ENCODE assay signal across 11 mouse cellular contexts in the genomic region with DNA sequence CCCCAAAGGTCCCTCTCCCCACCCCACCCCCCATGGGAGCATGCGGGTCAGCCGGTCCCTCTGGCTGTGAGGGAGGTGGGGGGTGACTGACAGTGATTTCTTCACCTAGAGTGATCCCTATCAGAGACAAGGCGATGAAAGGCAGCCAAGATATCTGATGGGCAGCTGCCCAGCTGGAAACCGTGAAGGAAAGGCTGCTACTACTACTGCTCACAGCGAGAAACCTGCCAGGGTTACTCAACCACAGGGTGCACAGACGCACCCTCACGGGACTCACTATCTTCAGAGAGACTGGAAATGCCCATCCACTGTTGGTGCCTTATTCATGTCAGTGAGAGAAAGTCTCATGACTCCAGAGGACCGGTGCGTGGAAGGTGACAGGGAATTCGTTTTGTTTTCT. TPM values are rescaled to one million over a fixed set of nuclear protein-coding genes. Genes with fewer than 3 reads are reported as not detected.
DNase-seq lines count a peak whose midpoint lies in the region; ATAC-seq and TF ChIP-seq lines count a peak whose summit lies in the region.
"Had no signal": no experiment of that assay in that cellular context is flagged by ENCODE, and none has a peak within 500 bp of the region (broad histone marks: within the 10 kb centered on the region; RNA-seq: fewer than 3 reads in every experiment).

No protein-coding gene starts in this region.

- no peak overlapping the region for H3K4me3 ChIP-seq in lung, embryonic 14.5 days (ENCODE audit: low read depth, low read length)
- H3K4me3 ChIP-seq in ES-E14 (ENCODE audit: insufficient read depth in 1 of 2, low read depth in 1 of 2, low read length in 2 of 2, poor library complexity in 1 of 2, severe bottlenecking in 1 of 2) (peak overlapping the region; percentile 40 to 58; a peak in 3 of 4 replicates), myocyte (no peak overlapping the region)
- H3K4me3 ChIP-seq in forebrain, embryonic 15.5 days, result no peak overlapping the region

- H3K4me1 ChIP-seq in lung, embryonic 14.5 days (ENCODE audit: insufficient read depth), result peaks cover 16% of the 10 kb centered on the region
- peaks cover 5 to 12% of the 10 kb centered on the region in 2 experiments; a peak in 3 of 4 replicates for H3K4me1 ChIP-seq in ES-E14 (ENCODE audit: control insufficient read depth in 2 of 2, insufficient read depth in 2 of 2, low read length in 2 of 2, poor library complexity in 1 of 2)
- peaks cover 28% of the 10 kb centered on the region for H3K4me1 ChIP-seq in forebrain, embryonic 15.5 days

- TF ChIP-seq POLR2A in myocyte (IDR thresholded peaks at IDR 0.05; ENCODE audit: insufficient read length, low read depth), result no peak

- H3K9ac ChIP-seq in lung, embryonic 14.5 days, result no peak overlapping the region
- H3K9ac ChIP-seq in ES-E14 (ENCODE audit: insufficient read depth, low read depth, low read length, poor library complexity, severe bottlenecking), result peak overlapping the region; percentile 40
- no peak overlapping the region for H3K9ac ChIP-seq in forebrain, embryonic 15.5 days (replicated peaks)

- TF ChIP-seq CTCF in lung, embryonic 14.5 days (IDR thresholded peaks at IDR 0.05; ENCODE audit: low read depth), result no peak

- H3K9me3 ChIP-seq in lung, embryonic 14.5 days (ENCODE audit: low read depth, low read length), result no peaks in the 10 kb centered on the region
- H3K9me3 ChIP-seq in ES-E14 (ENCODE audit: control insufficient read depth, insufficient read depth, low read depth, low read length), result no peaks in the 10 kb centered on the region
- no peaks in the 10 kb centered on the region for H3K9me3 ChIP-seq in forebrain, embryonic 15.5 days
- H3K9me3 ChIP-seq: liver, embryonic 13.5 days had no signal

- no peak overlapping the region for H3ac ChIP-seq in myocyte (ENCODE audit: control insufficient read depth, insufficient read length)

- no peak for ATAC-seq in lung, embryonic 14.5 days (ENCODE audit: insufficient read depth)
- ATAC-seq in forebrain, embryonic 15.5 days (replicated peaks), result no peak

- peaks cover 41% of the 10 kb centered on the region for H3K27me3 ChIP-seq in lung, embryonic 14.5 days (ENCODE audit: insufficient read depth, low read length)
- H3K27me3 ChIP-seq in myocyte (ENCODE audit: control insufficient read depth, insufficient read depth, insufficient read length), result no peaks in the 10 kb centered on the region
- H3K27me3 ChIP-seq in forebrain, embryonic 15.5 days, result peaks cover 59% of the 10 kb centered on the region

- 40% methylated on average over 10 of the region's 10 CpGs for WGBS in lung, embryonic 14.5 days
- 19% methylated on average over 10 of the region's 10 CpGs for WGBS in forebrain, embryonic 15.5 days

- no peaks in the 10 kb centered on the region for H3K36me3 ChIP-seq in lung, embryonic 14.5 days (ENCODE audit: insufficient read depth)
- H3K36me3 ChIP-seq in ES-E14 (ENCODE audit: control insufficient read depth, insufficient read depth, low read length, poor library complexity, severe bottlenecking), result peaks cover 3% of the 10 kb centered on the region; the same call in 1 of the 2 replicates
- H3K36me3 ChIP-seq in myocyte (ENCODE audit: control insufficient read depth, insufficient read depth), result no peaks in the 10 kb centered on the region
- no peaks in the 10 kb centered on the region for H3K36me3 ChIP-seq in forebrain, embryonic 15.5 days
- H3K36me3 ChIP-seq: liver, embryonic 13.5 days had no signal

- H3K4me2 ChIP-seq in lung, embryonic 14.5 days, result peak overlapping the region; percentile 61; the same call in 1 of the 2 replicates
- H3K4me2 ChIP-seq in myocyte (ENCODE audit: low read depth), result peak overlapping the region; percentile 96
- no peak overlapping the region for H3K4me2 ChIP-seq in forebrain, embryonic 15.5 days (replicated peaks)

- in situ Hi-C loops in ES-E14 (cut with MboI; ENCODE audit: low sequenced_read_pairs in 2 of 2, unreplicated experiment in 2 of 2), result no loop called here

- no peak overlapping the region for H3K27ac ChIP-seq in lung, embryonic 14.5 days (ENCODE audit: low read depth)
- H3K27ac ChIP-seq in ES-E14 (ENCODE audit: insufficient read depth, low read depth, low read length, poor library complexity, severe bottlenecking), result peak overlapping the region; percentile 91
- no peak overlapping the region for H3K27ac ChIP-seq in forebrain, embryonic 15.5 days (replicated peaks)

- H3K79me2 ChIP-seq in myocyte (ENCODE audit: control insufficient read depth, insufficient read depth), result no peaks in the 10 kb centered on the region

- DNase-seq in cerebellum, adult 9-10 months, result peak; percentile 35
- DNase-seq in cerebellum, adult 11 months, result no peak
- DNase-seq in lung, embryonic 14.5 days, result no peak
- no peak for DNase-seq in lung, postnatal 4 days
- no peak for DNase-seq in ES-E14 (ENCODE audit: low read depth, low spot score)
- DNase-seq in frontal cortex, postnatal 25 days (ENCODE audit: low spot score in 2 of 2), result no peak
- DNase-seq: cerebellum, adult 8-10 months; liver, embryonic 13.5 days; thymus, postnatal 4 days had no signal

TF ChIP-seq in ES-E14, 5 proteins besides CTCF, POLR2A, EP300 and RAD21:
- no peak for TF ChIP-seq MAFK (IDR thresholded peaks at IDR 0.05; ENCODE audit: insufficient read depth, low read depth, low read length)
- TF ChIP-seq CHD2 (IDR thresholded peaks at IDR 0.05; ENCODE audit: low read depth, low read length), result no peak
- TF ChIP-seq HCFC1 (IDR thresholded peaks at IDR 0.05; ENCODE audit: borderline replicate concordance, insufficient read depth, low read length), result no peak
- TF ChIP-seq ZC3H11A (IDR thresholded peaks at IDR 0.05; ENCODE audit: borderline replicate concordance, low read depth, low read length), result no peak
- TF ChIP-seq ZNF384 (IDR thresholded peaks at IDR 0.05; ENCODE audit: low read depth, low read length), result no peak

TF ChIP-seq in myocyte, 11 proteins besides CTCF, POLR2A, EP300 and RAD21:
- TF ChIP-seq TCF12 (IDR thresholded peaks at IDR 0.05; ENCODE audit: insufficient read depth, poor library complexity, severe bottlenecking) (no peak), CEBPB (IDR thresholded peaks at IDR 0.05; ENCODE audit: insufficient read depth, poor library complexity, severe bottlenecking) (no peak), USF1 (IDR thresholded peaks at IDR 0.05; ENCODE audit: low read depth) (no peak), TCF3 (IDR thresholded peaks at IDR 0.05; ENCODE audit: insufficient read length, low read depth) (no peak), MAX (IDR thresholded peaks at IDR 0.05; ENCODE audit: low read depth) (no peak), MYOD1 (IDR thresholded peaks at IDR 0.05; ENCODE audit: control insufficient read depth in 1 of 3, insufficient read length in 2 of 3, low read depth in 2 of 3) (no peak), E2F4 (IDR thresholded peaks at IDR 0.05; ENCODE audit: insufficient read depth) (no peak), REST (IDR thresholded peaks at IDR 0.05; ENCODE audit: insufficient read depth, insufficient read length) (no peak), POLR2AphosphoS2 (IDR thresholded peaks at IDR 0.05; ENCODE audit: insufficient read length, low read depth) (no peak), MYOG (IDR thresholded peaks at IDR 0.05; ENCODE audit: control insufficient read depth in 1 of 3, insufficient read depth in 1 of 3, insufficient read length in 2 of 3, low read depth in 2 of 3) (no peak), SRF (IDR thresholded peaks at IDR 0.05; ENCODE audit: control insufficient read depth, insufficient read length, low read depth) (no peak)

RNA-seq across cellular contexts. Expression of a gene that starts 4.8 kb away (rescaled TPM):
- 24.5 and 30.2 TPM in 2 replicates for polyA plus RNA-seq in lung, embryonic 14.5 days (2014; fragmentation: Nextera tagmentation; extraction: Ambion mirVana)
- 16.5 and 22.2 TPM in 2 replicates for total RNA-seq in ES-E14 (2012; rRNA removed)
- polyA plus RNA-seq in myocyte (2012; fragmentation: generic; extraction: Trizol), result 22.4 TPM
- polyA plus RNA-seq in forebrain, embryonic 15.5 days (2015; fragmentation: Nextera tagmentation; extraction: Ambion mirVana), result 16.0 and 17.2 TPM in 2 replicates

RNA-seq across cellular contexts. Expression of a gene that starts 11.8 kb away (rescaled TPM):
- polyA plus RNA-seq in lung, embryonic 14.5 days (2014; fragmentation: Nextera tagmentation; extraction: Ambion mirVana), result 0.22 and 0.43 TPM in 2 replicates
- total RNA-seq in ES-E14 (2012; rRNA removed), result 3.2 and 5.0 TPM in 2 replicates
- polyA plus RNA-seq in myocyte (2012; fragmentation: generic; extraction: Trizol), result 6.0 TPM
- polyA plus RNA-seq in forebrain, embryonic 15.5 days (2015; fragmentation: Nextera tagmentation; extraction: Ambion mirVana), result 0.10 and 0.43 TPM in 2 replicates

RNA-seq across cellular contexts. Expression of a gene that starts 16.2 kb away (rescaled TPM):
- 1.1 and 1.5 TPM in 2 replicates for polyA plus RNA-seq in lung, embryonic 14.5 days (2014; fragmentation: Nextera tagmentation; extraction: Ambion mirVana)
- total RNA-seq in ES-E14 (2012; rRNA removed), result 0.42 and 0.54 TPM in 2 replicates
- 1.4 TPM for polyA plus RNA-seq in myocyte (2012; fragmentation: generic; extraction: Trizol)
- 2.9 and 4.6 TPM in 2 replicates for polyA plus RNA-seq in forebrain, embryonic 15.5 days (2015; fragmentation: Nextera tagmentation; extraction: Ambion mirVana)

RNA-seq across cellular contexts. Expression of a gene that starts 16.4 kb away (rescaled TPM):
- polyA plus RNA-seq in lung, embryonic 14.5 days (2014; fragmentation: Nextera tagmentation; extraction: Ambion mirVana), result 84.5 and 85.5 TPM in 2 replicates
- total RNA-seq in ES-E14 (2012; rRNA removed), result 55.3 and 70.3 TPM in 2 replicates
- polyA plus RNA-seq in myocyte (2012; fragmentation: generic; extraction: Trizol), result 66.0 TPM
- 57.0 and 58.4 TPM in 2 replicates for polyA plus RNA-seq in forebrain, embryonic 15.5 days (2015; fragmentation: Nextera tagmentation; extraction: Ambion mirVana)

RNA-seq across cellular contexts. Expression of a gene that starts 25.5 kb away (rescaled TPM):
- 6.3 and 12.8 TPM in 2 replicates for polyA plus RNA-seq in lung, embryonic 14.5 days (2014; fragmentation: Nextera tagmentation; extraction: Ambion mirVana)
- total RNA-seq in ES-E14 (2012; rRNA removed), result 6.6 and 7.2 TPM in 2 replicates
- polyA plus RNA-seq in myocyte (2012; fragmentation: generic; extraction: Trizol), result 1.4 TPM
- 10.2 and 10.5 TPM in 2 replicates for polyA plus RNA-seq in forebrain, embryonic 15.5 days (2015; fragmentation: Nextera tagmentation; extraction: Ambion mirVana)

Comparison
In these comparisons a context has a peak if more than half of its experiments do, and no peak if none do; other contexts are left out.
1. H3K4me3 ChIP-seq: peak in ES-E14 (2 of 2); none in lung, embryonic 14.5 days (single experiment), myocyte (single experiment) and forebrain, embryonic 15.5 days (single experiment).